21 mouse cellular contexts compared by ENCODE assay signal in the genomic region with DNA sequence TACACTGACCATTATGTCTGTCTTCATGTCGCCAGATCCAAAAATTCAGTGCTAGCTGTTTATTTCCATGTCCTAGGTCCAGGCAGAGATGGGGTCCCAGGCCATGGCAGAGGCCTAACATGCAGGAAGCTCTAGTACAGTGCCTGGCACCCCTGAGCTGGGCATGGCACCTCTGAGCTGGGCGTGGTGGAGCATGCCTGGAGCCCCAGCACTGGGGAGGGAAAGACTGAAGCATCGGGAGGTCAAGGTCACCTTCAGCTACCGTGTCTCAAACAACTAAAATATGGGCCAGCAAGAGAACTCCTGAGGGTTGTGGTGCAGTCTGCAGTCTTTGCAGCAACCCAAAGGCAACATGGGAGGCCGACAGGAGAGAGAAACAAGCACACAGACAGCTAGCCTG. TPM values are rescaled to one million over a fixed set of nuclear protein-coding genes. Genes with fewer than 3 reads are reported as not detected.
DNase-seq lines count a peak whose midpoint lies in the region; ATAC-seq lines count a peak whose summit lies in the region.
"Had no signal": no experiment of that assay in that cellular context is flagged by ENCODE, and none has a peak within 500 bp of the region (broad histone marks: within the 10 kb centered on the region; RNA-seq: fewer than 3 reads in every experiment).

No protein-coding gene starts in this region.

- intact Hi-C loops in heart, postnatal 36 days (cut with DNase I) = no loop called here

- ATAC-seq in heart, embryonic 11.5 days (replicated peaks; ENCODE audit: insufficient number of reproducible peaks, low FRiP score, low TSS enrichment) = no peak
- ATAC-seq in megakaryocyte, adult 5-6 weeks (ENCODE audit: poor library complexity, severe bottlenecking) = no peak
- no peak for ATAC-seq in liver, embryonic 16.5 days (ENCODE audit: low read depth)
- ATAC-seq in inflammation-experienced regulatory T-cells, adult 6 months = no peak
- ATAC-seq: CD4-positive, CD25-positive, alpha-beta regulatory T cell, adult 4 months; forebrain, embryonic 15.5 days had no signal

- 79% methylated on average over 5 of the region's 5 CpGs for WGBS in heart, embryonic 11.5 days (ENCODE audit: insufficient replicate concordance)
- 65% methylated on average over 5 of the region's 5 CpGs for WGBS in liver, embryonic 16.5 days (ENCODE audit: insufficient replicate concordance)

- H3K4me3 ChIP-seq in heart, embryonic 11.5 days (ENCODE audit: low read depth, low read length) = no peak overlapping the region
- peak overlapping the region; percentile 62 for H3K4me3 ChIP-seq in megakaryocyte, embryonic 14.5 days (replicated peaks)
- H3K4me3 ChIP-seq in liver, embryonic 16.5 days (ENCODE audit: low read depth, low read length) = no peak overlapping the region
- H3K4me3 ChIP-seq: embryonic facial prominence, embryonic 10.5 days; forebrain, embryonic 15.5 days; heart, embryonic 15.5 days; hindbrain, embryonic 10.5 days; hindbrain, embryonic 15.5 days had no signal

- H3K27me3 ChIP-seq in heart, embryonic 11.5 days (ENCODE audit: control insufficient read depth, insufficient read depth, low read length) = peaks cover 21% of the 10 kb centered on the region
- H3K27me3 ChIP-seq in megakaryocyte, embryonic 14.5 days (replicated peaks) = no peaks in the 10 kb centered on the region
- H3K27me3 ChIP-seq in liver, embryonic 16.5 days (ENCODE audit: control insufficient read depth, insufficient read depth, low read depth, low read length) = peaks cover 7% of the 10 kb centered on the region; the same call in 1 of the 2 replicates

- H3K27ac ChIP-seq in heart, embryonic 11.5 days (ENCODE audit: low read depth, low read length) = no peak overlapping the region
- peak overlapping the region; percentile 60; the same call in 1 of the 2 replicates for H3K27ac ChIP-seq in liver, embryonic 16.5 days (ENCODE audit: low read length)
- H3K27ac ChIP-seq: embryonic facial prominence, embryonic 10.5 days; forebrain, embryonic 15.5 days; heart, embryonic 15.5 days; hindbrain, embryonic 10.5 days; hindbrain, embryonic 15.5 days had no signal

- H3K4me1 ChIP-seq in heart, embryonic 11.5 days (ENCODE audit: control insufficient read depth, insufficient read depth, low read length) = peaks cover 19% of the 10 kb centered on the region
- H3K4me1 ChIP-seq in megakaryocyte, embryonic 14.5 days = peaks cover 78% of the 10 kb centered on the region
- peaks cover 46% of the 10 kb centered on the region for H3K4me1 ChIP-seq in liver, embryonic 16.5 days (ENCODE audit: control insufficient read depth, low read depth, low read length)

- no peaks in the 10 kb centered on the region; the same call in 1 of the 2 replicates for H3K36me3 ChIP-seq in heart, embryonic 11.5 days (ENCODE audit: control insufficient read depth, insufficient read depth, low read length)
- peaks cover 41% of the 10 kb centered on the region for H3K36me3 ChIP-seq in megakaryocyte, embryonic 14.5 days (replicated peaks; ENCODE audit: low read length)
- peaks cover 39% of the 10 kb centered on the region for H3K36me3 ChIP-seq in liver, embryonic 16.5 days (ENCODE audit: control insufficient read depth, insufficient read depth)
- H3K36me3 ChIP-seq: heart, embryonic 15.5 days; hindbrain, embryonic 15.5 days had no signal

- H3K9me3 ChIP-seq in heart, embryonic 11.5 days (replicated peaks; ENCODE audit: control insufficient read depth, low read length) = no peaks in the 10 kb centered on the region
- no peaks in the 10 kb centered on the region for H3K9me3 ChIP-seq in megakaryocyte, embryonic 14.5 days
- H3K9me3 ChIP-seq in liver, embryonic 16.5 days (replicated peaks; ENCODE audit: control insufficient read depth, low read length) = no peaks in the 10 kb centered on the region
- H3K9me3 ChIP-seq: embryonic facial prominence, embryonic 10.5 days; forebrain, embryonic 15.5 days; heart, embryonic 15.5 days; hindbrain, embryonic 10.5 days; hindbrain, embryonic 15.5 days had no signal

- no peak overlapping the region for H3K4me2 ChIP-seq in heart, embryonic 11.5 days
- no peak overlapping the region for H3K4me2 ChIP-seq in liver, embryonic 16.5 days (ENCODE audit: low read depth, low read length)
- H3K4me2 ChIP-seq: forebrain, embryonic 15.5 days; heart, embryonic 15.5 days; hindbrain, embryonic 15.5 days had no signal

- peak overlapping the region; percentile 10; the same call in 1 of the 2 replicates for H3K9ac ChIP-seq in heart, embryonic 11.5 days (ENCODE audit: low read depth, low read length)
- H3K9ac ChIP-seq in liver, embryonic 16.5 days (ENCODE audit: low read depth, low read length) = no peak overlapping the region
- H3K9ac ChIP-seq: forebrain, embryonic 15.5 days; heart, embryonic 15.5 days; hindbrain, embryonic 15.5 days had no signal

- DNase-seq in adrenal gland, postnatal 10 days = peak; percentile 26
- no peak for DNase-seq in adrenal gland, postnatal 36 days
- DNase-seq in heart, postnatal 36 days = no peak
- DNase-seq: adrenal gland, adult 8-10 months; B cell, adult 2 months; cerebellum, adult 2 months; cerebellum, postnatal 10 days; heart, adult 18-20 months; heart, postnatal 14 days; kidney, adult 11 months had no signal

RNA-seq across cellular contexts. Expression of gene Swsap1, which starts 2.8 kb away (rescaled TPM):
- 10 to 100 TPM; 11.9 to 15.1 TPM for total RNA-seq in adrenal gland, postnatal 10 days (2021)
- total RNA-seq in adrenal gland, postnatal 36 days (2021) = 10 to 100 TPM; 12.4 to 18.3 TPM
- 9.0 and 13.1 TPM in 2 replicates for polyA plus RNA-seq in heart, embryonic 11.5 days (2014; fragmentation: Nextera tagmentation; extraction: Ambion mirVana)
- total RNA-seq in heart, postnatal 36 days (2021) = 1 to 10 TPM; 5.8 to 8.0 TPM
- polyA plus RNA-seq in megakaryocyte, embryonic 14.5 days (2012; ENCODE audit: insufficient read depth, low replicate concordance) = 3.9 and 5.9 TPM in 2 replicates
- 3.7 and 4.3 TPM in 2 replicates for total RNA-seq in megakaryocyte, adult 5-6 weeks (2015)
- total RNA-seq in megakaryocyte, adult 5-6 weeks (2017) = 6.5 and 6.6 TPM in 2 replicates
- polyA plus RNA-seq in liver, embryonic 16.5 days (2015; fragmentation: Nextera tagmentation; extraction: Ambion mirVana) = 2.1 and 2.3 TPM in 2 replicates
- 1 to 10 TPM; 3.6 to 6.2 (median 4.9) TPM for polyA plus RNA-seq in inflammation-experienced regulatory T-cells, adult 6 months (2017; shearing (Covaris generic))

RNA-seq across cellular contexts. Expression of gene Epor, which starts 4.9 kb away (rescaled TPM):
- total RNA-seq in adrenal gland, postnatal 10 days (2021) = 1 to 10 TPM; 7.0 to 9.1 TPM
- total RNA-seq in adrenal gland, postnatal 36 days (2021) = 1 to 10 TPM; 1.9 to 2.0 TPM
- polyA plus RNA-seq in heart, embryonic 11.5 days (2014; fragmentation: Nextera tagmentation; extraction: Ambion mirVana) = 15.4 and 22.8 TPM in 2 replicates
- total RNA-seq in heart, postnatal 36 days (2021) = 1 to 10 TPM; 1.4 to 2.2 TPM
- 171 and 223 TPM in 2 replicates for polyA plus RNA-seq in megakaryocyte, embryonic 14.5 days (2012; ENCODE audit: insufficient read depth, low replicate concordance)
- 0.45 and 0.84 TPM in 2 replicates for total RNA-seq in megakaryocyte, adult 5-6 weeks (2015)
- total RNA-seq in megakaryocyte, adult 5-6 weeks (2017) = 0.28 and 1.2 TPM in 2 replicates
- 115 and 116 TPM in 2 replicates for polyA plus RNA-seq in liver, embryonic 16.5 days (2015; fragmentation: Nextera tagmentation; extraction: Ambion mirVana)
- polyA plus RNA-seq in inflammation-experienced regulatory T-cells, adult 6 months (2017; shearing (Covaris generic)) = under 1 TPM in 2 of 3 experiments, not detected in 1; 0.31 to 0.38 TPM
- polyA plus RNA-seq: CD4-positive, CD25-positive, alpha-beta regulatory T cell, adult 4 months had no signal

RNA-seq across cellular contexts. Expression of gene Plppr2, which starts 21.5 kb away (rescaled TPM):
- total RNA-seq in adrenal gland, postnatal 10 days (2021) = 10 to 100 TPM; 21.9 to 22.3 TPM
- total RNA-seq in adrenal gland, postnatal 36 days (2021) = 10 to 100 TPM; 27.1 to 35.8 TPM
- polyA plus RNA-seq in heart, embryonic 11.5 days (2014; fragmentation: Nextera tagmentation; extraction: Ambion mirVana) = 5.3 and 5.5 TPM in 2 replicates
- total RNA-seq in heart, postnatal 36 days (2021) = 1 to 10 TPM; 1.7 to 2.7 TPM
- 3.1 and 6.4 TPM in 2 replicates for polyA plus RNA-seq in megakaryocyte, embryonic 14.5 days (2012; ENCODE audit: insufficient read depth, low replicate concordance)
- total RNA-seq in megakaryocyte, adult 5-6 weeks (2015) = 0.57 and 0.96 TPM in 2 replicates
- total RNA-seq in megakaryocyte, adult 5-6 weeks (2017) = 0.65 TPM in 1 of 2 replicates, not detected in the other
- 0.96 and 1.4 TPM in 2 replicates for polyA plus RNA-seq in liver, embryonic 16.5 days (2015; fragmentation: Nextera tagmentation; extraction: Ambion mirVana)
- 1 to 10 TPM in 1 of 3 experiments, under 1 TPM in 2; 0.26 to 1.2 (median 0.45) TPM for polyA plus RNA-seq in inflammation-experienced regulatory T-cells, adult 6 months (2017; shearing (Covaris generic))

RNA-seq across cellular contexts. Expression of gene Rgl3, which starts 30.9 kb away (rescaled TPM):
- 10 to 100 TPM; 16.2 to 23.0 TPM for total RNA-seq in adrenal gland, postnatal 10 days (2021)
- 10 to 100 TPM; 14.0 to 33.4 TPM for total RNA-seq in adrenal gland, postnatal 36 days (2021)
- 0.74 and 1.1 TPM in 2 replicates for polyA plus RNA-seq in heart, embryonic 11.5 days (2014; fragmentation: Nextera tagmentation; extraction: Ambion mirVana)
- total RNA-seq in heart, postnatal 36 days (2021) = 1 to 10 TPM; 2.8 to 3.4 TPM
- 2.2 and 5.6 TPM in 2 replicates for polyA plus RNA-seq in megakaryocyte, embryonic 14.5 days (2012; ENCODE audit: insufficient read depth, low replicate concordance)
- total RNA-seq in megakaryocyte, adult 5-6 weeks (2015) = not detected in 2 replicates
- total RNA-seq in megakaryocyte, adult 5-6 weeks (2017) = not detected in 2 replicates
- polyA plus RNA-seq in liver, embryonic 16.5 days (2015; fragmentation: Nextera tagmentation; extraction: Ambion mirVana) = 0.14 and 0.32 TPM in 2 replicates
- not detected for polyA plus RNA-seq in inflammation-experienced regulatory T-cells, adult 6 months (2017; shearing (Covaris generic))
- polyA plus RNA-seq: CD4-positive, CD25-positive, alpha-beta regulatory T cell, adult 4 months had no signal

RNA-seq across cellular contexts. Expression of gene Tmem205, which starts 31.0 kb away (rescaled TPM):
- 100 to 1,000 TPM; 182 to 187 TPM for total RNA-seq in adrenal gland, postnatal 10 days (2021)
- total RNA-seq in adrenal gland, postnatal 36 days (2021) = 100 to 1,000 TPM; 318 to 566 TPM
- polyA plus RNA-seq in heart, embryonic 11.5 days (2014; fragmentation: Nextera tagmentation; extraction: Ambion mirVana) = 39.0 and 45.1 TPM in 2 replicates
- 10 to 100 TPM; 57.0 to 58.5 TPM for total RNA-seq in heart, postnatal 36 days (2021)
- polyA plus RNA-seq in megakaryocyte, embryonic 14.5 days (2012; ENCODE audit: insufficient read depth, low replicate concordance) = 33.0 and 55.9 TPM in 2 replicates
- total RNA-seq in megakaryocyte, adult 5-6 weeks (2015) = 40.9 and 48.2 TPM in 2 replicates
- total RNA-seq in megakaryocyte, adult 5-6 weeks (2017) = 8.0 and 14.1 TPM in 2 replicates
- 172 and 194 TPM in 2 replicates for polyA plus RNA-seq in liver, embryonic 16.5 days (2015; fragmentation: Nextera tagmentation; extraction: Ambion mirVana)
- 10 to 100 TPM in 1 of 3 experiments, 1 to 10 TPM in 2; 8.8 to 11.1 (median 9.7) TPM for polyA plus RNA-seq in inflammation-experienced regulatory T-cells, adult 6 months (2017; shearing (Covaris generic))

Comparison
In these comparisons a context has a peak if more than half of its experiments do, and no peak if none do; other contexts are left out.
1. RNA of gene Plppr2, which starts 21.5 kb away (total RNA-seq): 27.1 to 35.8 TPM in adrenal gland, postnatal 36 days and 21.9 to 22.3 TPM in adrenal gland, postnatal 10 days; 1.7 to 2.7 TPM in heart, postnatal 36 days and 0.57 to 0.96 TPM in megakaryocyte, adult 5-6 weeks; every median in the first group is over 4 times any median in the second.